Mouse (Mus musculus) gastrocnemius, adult 8-10 months (tissue): ENCODE measurements around the gene Dmgdh. TPM values are rescaled to one million over a fixed set of nuclear protein-coding genes. Genes with fewer than 3 reads are reported as not detected.

Experiments
- DNase-seq, 2 experiments: peaks; one replicate each; pipeline ENCODE4 v3.0.0; 2022; ENCODE audit warnings: low spot score in 2 of 2
- microRNA-seq: library from miRNA; unstranded; fragments of <30 nt; microRNA quantifications from one replicate; pipeline ENCODE4 v1.2.0, GENCODE M21; 2022
- total RNA-seq, 4 experiments: library from RNA; stranded (reverse); gene quantifications; 2 replicates each; pipeline ENCODE4 v1.2.4; 2022

Gene Dmgdh
- total RNA-seq, 4 experiments from 2014 or later, result 0.13 TPM; not detected in 3

DNA sequence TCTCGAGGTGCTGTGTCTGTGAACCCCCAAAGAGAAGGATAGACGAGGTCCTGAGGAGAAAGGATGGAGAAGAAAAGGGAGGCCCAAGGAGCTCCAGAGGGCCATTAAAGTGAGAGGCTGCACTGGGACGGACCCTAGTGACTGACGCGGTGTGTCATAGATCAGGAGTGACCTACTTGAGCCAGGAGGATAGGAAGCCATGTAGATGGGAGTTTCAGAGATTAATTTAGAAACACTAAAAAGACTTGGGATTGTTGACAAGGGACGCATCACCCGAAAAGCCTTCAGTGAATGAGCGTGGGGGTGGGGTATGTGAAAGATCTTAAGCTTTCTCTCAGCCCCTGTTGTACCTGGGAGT lies 98.0 kb downstream of the Dmgdh start:
- DNase-seq, result no peak

DNA sequence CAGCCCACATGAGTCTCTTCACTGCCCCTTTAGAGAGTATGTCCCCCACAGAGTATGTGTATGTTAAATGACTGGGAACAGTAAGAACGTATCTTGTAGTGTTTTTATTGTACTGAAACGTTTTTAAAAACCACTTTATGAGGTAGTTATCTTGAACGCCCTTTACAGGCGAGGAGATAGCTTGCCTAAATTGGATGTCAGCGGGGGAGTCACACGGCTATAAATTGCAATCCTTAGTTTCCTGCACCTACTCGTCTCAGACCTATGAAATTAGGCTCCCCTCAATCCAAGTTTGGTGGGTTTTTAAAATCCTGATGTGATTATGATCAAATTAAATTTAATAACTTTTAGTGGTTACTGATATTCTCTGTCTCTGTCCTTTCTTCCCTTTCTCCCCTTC lies 98.6 kb downstream of the Dmgdh start:
- no peak for DNase-seq

DNA sequence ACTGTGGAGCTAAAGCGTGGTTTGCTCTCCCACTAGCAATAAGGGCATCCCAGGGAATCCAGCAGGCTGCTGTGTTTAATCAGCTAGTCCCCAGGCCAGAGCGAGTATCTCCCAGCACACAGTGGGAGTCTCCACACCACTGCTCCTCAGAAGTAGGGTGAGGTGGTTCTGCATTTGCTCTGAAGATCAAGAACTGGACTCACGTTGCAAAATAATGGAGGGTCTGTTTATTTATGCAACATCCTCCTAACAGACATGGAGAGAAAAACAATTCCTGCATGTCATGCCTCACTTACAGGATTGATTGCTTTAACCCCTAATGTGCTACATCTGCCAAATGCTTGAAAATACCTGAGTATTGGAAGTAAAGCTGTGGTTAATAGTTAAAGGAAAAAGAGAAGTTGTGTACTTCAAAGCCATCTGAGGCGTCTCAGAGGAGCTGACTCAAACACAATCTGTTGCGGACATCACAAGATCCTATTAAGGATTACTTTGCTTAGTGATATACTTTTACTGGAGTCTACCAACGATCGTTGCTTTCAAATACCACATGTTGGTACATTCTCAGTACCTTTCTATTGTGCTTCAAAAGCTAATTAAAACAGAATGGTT lies 99.6 kb downstream of the Dmgdh start:
- DNase-seq, result no peak

DNA sequence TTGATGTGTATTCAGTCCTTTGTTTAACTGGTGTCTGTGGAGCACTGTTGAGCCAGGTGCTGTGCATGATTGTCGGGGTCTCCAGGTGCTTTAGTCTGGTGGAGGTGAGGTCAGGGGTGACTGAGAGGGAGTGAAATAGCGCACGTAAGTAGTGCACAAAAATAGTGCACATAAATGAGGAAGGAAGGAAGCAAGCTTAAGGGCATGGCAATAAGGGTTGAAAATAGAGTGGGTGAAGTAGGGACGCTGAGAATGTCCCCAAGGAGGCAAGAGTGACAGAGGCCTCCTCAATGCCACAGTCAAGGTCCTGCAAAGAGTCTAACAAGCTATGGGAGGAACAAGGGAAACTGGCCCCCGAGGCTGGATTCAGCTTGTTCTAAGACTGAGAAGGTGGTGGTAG lies 108.6 kb downstream of the Dmgdh start:
- DNase-seq, result no peak

DNA sequence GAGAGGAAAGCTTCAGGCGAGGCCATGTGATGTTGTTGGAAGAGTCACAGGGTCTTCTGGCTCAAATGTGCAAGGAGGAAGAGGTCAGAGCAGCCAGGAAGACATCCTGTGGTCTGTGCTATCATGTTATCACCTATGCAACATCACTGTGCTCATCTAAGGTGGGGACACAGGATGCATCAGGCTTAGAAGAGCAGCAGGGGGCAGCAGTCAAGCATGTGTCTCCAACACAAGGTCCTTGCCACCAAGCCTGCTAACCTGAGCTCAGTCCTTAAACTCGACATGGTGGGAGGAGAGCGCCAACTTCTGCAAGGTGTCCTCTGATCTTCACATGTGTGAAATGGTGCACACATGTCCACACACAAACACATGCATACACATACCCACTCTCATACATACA lies 111.1 kb downstream of the Dmgdh start:
- no peak for DNase-seq

DNA sequence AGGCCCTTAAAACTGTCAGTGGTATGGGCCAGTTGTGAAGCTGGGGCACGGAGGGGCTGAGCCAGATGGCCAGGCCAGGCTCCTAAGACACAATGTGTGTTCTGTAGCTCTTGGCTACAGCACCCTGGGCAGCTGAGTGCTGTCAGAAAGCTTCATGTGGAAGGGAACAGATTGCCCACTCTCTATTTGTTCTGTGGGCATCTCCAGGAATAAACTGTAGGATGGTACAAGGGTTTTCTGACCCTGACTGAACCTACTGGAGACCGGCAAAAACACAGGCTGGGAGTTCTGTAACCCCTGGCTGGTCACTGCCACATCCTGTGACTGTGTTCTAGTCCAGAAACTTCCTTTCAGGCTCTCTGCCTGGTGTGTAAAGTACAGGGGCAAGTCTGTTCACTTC lies 111.8 kb downstream of the Dmgdh start:
- no peak for DNase-seq

DNA sequence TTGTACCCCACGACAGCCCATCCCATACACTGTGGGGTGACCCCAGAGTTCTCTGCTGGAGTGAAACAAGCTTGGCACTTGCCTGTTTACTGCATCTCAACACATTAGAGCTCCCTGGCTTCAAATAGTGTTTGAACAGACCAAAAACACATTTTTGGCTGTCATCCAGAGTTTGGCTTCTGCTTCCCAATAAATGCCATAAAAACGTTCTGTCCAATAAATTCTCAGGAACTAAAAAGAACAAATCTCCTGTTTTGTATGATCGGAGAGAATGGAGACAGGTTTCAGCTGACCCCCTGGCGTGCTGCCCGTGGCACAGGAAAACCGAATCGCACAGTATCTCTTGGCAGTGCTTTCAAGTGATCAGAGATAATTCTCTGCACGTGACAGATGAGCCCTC lies 113.4 kb downstream of the Dmgdh start:
- DNase-seq, result no peak

DNA sequence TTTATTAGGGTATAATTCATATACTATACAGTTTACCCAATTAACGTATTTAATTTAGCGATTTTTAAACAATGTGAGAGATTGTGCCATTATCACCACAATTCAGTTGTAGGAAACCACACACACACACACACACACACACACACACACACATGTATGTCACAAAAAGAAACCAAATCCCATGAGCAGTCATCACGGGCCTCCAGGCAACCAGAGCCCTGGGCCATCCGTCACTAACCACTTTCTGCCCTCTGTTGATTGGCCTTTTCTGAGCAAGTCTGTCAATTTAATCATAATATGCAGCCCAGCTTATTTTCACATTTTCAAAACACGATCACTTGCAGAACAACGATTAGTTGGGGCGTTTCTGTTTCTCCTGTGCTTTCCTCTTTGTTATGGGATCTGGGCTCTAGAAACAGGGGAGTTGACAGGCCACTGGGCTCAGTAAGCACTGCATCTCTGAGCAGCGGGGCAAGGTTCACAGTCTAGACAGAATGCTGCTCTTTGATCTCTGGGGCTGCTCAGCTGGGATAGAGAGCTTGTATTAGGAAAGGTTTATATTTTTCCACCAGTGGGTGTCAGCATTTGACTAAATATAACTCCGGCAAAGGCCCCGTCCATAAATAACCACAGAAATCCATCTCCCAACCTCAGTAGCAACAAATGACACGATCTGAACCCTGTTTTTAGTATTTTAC lies 118.9 kb downstream of the Dmgdh start:
- no peak for DNase-seq

DNA sequence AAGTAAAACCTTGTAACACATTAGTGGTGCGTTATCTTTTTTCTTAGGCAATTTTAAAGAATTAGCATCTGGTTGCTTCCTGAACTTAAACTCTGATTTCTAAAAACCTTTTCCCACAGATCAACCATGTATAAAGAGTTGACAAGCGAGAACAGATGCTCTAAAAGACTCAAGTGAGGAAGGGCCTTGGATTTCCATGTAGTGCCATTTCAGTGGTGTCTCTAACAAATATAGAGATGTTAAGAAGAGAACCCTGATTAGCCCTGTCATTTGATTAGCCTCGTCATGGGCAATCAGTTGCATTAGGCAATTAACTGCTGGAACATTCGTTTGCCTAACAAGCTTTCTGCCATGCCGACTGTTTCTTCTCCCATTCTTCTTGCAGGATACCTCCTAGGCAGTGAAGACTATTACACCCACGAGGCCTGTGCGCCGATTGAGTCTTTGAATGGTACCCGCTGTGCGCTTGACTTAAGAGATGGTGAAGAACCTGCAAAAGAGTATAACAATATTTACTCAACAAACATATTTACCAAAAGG lies 119.5 kb downstream of the Dmgdh start:
- DNase-seq, result no peak

DNA sequence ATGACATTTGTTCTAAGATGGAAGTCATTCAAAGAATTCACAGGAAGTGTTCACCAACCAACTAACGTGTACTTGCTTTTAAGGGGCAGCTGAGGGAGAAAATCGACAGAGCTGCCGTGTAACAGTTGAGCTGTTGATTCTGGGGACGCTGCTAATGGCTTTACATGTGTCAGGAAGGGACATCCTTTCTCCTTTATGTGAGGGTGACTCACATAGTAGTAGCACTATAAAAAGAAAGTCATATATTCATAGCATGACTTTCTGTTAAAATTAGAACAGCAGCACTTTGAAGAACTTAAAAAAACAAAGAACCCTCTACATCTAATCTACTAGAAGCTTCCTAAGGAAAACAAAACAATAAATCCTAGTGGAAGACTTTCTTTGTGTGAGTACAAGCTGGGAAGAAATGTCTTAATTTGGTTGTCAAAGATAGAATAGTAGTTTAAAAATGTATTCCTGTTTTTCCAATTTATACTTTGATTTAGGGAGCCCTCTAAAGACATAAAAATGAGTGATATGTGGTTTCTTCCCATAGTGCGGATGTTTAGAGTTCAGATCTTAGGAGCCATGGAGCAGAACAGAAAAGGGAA lies 122.9 kb downstream of the Dmgdh start:
- no peak for DNase-seq

Small RNA genes lying within 50 kb of the gene (microRNA-seq; reads per million reads assigned to microRNA genes)
- not detected for gene Mir5624

Other genes with a start within 250 kb of the Dmgdh start
- gene Jmy, start 174.6 kb upstream of the Dmgdh start, total RNA-seq, result 10 to 100 TPM; 26.1 to 30.3 (median 28.5) TPM
- under 1 TPM in 1 of 4 experiments, not detected in 3; 0.56 TPM for gene Bhmt, start 36.5 kb upstream of the Dmgdh start, total RNA-seq
- gene Bhmt2, start 131 bp upstream of the Dmgdh start, total RNA-seq, result not detected
- 1 to 10 TPM; 1.7 to 2.7 (median 2.2) TPM for gene Arsb, start 97.2 kb downstream of the Dmgdh start, total RNA-seq